Mouse (Mus musculus): ENCODE results near the gene Gm10964. TPM values are rescaled to one million over a fixed set of nuclear protein-coding genes. Genes with fewer than 3 reads are reported as not detected.

Gm10964 gene
- not detected in 2 replicates for total RNA-seq (2021)
- long read RNA-seq, partial matches to known transcripts = 0 of 1 reads
- long read RNA-seq, other reads (novel, unspliced or antisense) = 1 of 1 reads

DNA sequence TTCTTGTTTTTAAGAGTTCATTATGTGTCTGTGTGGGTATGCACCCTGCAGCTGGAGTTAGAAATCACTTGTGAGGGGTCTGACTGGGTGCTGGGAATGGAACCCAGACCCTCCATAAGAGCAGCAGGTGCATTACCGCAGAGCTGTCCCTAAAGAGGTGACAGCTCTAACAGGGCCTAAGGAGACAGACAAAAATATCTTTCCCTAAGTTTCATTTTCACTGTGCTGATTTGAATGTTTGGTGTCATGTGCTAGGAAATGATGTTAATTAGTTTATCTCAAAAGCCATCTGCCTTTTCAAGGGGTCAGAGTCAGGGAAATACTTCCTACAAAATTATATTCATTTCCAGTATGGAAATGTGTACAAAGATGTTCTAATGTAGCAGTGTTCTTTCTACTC is at the start of gene Gm10964:
Gene Gm10964, plus strand, starts transcription at position 38 of the 400 bp plus-strand sequence.
- DNase-seq = no peak

DNA sequence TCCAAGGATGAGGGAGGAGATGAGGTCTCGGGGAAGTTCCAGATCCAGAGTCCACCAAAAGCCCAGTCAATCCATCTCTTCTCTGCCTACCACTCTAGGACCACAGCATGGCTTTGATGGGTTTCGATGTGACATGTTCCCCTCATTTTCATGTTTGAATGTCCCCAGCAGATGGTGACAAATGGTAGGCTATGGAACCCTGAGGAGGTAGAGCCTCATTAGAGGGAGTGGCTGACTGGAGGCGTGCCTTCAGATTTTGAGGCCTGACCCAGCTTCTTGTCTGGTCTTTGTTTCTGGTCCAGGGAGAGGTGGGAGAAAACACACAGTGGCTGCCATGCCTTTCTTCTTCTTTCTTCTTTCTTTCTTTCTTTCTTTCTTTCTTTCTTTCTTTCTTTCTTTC is 48.7 kb upstream of the Gm10964 start:
- DNase-seq = no peak

DNA sequence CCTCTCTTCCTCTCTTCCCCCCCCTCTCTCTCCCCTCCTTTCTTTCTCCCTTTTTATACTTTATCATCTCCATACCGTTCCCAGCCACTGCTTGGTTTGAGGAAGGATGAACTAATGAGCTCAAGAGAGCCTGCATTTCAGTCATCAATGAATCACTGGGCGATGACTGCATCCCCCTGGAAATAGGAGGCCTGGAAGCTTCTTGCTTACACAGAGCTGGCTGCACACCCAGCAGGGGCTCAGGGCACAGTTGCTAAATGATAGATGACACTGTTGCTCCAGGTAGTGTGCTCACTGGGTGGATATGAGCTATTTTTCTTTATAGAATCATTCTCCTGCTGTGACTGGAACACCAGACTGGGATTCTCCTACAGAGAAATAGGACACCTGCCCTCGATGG is 43.6 kb upstream of the Gm10964 start:
- DNase-seq = no peak

DNA sequence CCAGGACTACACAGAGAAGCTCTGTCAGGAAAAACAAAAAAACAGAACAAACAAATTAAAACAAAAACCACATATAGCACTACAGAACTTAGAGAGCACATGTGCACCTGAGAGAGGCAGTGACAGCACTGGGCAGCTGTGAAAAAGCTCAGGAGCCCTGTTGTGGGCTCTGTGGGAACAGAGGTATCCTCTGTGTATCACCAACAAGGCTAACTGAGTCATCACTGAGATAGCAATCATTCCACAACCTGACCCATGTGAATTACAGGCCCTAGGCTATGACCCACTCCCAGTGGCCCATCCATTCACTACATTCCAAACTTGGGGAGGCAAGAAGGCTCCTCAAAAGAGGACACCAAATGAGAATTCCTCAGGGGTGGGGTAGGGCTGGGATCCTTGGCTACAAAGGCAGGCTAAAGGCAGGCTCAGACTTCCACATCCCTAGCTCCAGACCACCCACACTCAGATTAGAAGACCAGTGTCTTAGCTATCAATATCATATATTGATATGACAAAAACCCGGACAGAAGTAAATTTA is 42.7 kb upstream of the Gm10964 start:
- no peak for DNase-seq

DNA sequence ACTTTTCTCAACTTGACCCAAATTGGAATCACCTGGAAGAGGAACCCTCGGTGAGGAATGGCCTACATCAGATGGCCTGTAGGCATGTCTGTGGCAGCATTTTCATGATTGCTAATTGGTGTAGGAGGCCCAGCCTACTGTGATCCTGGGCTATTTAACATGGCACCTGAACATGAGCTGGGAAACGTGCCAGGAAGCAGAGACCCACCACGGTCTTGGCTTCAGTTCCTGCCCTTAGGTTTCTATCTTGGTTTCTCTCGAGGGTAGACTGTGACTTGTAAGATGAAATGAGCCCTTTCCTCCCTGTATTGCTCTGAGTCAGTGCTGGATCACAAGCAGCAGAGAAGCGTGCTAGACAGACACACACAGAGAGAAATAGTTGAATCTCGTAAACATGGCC is 34.5 kb upstream of the Gm10964 start:
- no peak for DNase-seq

DNA sequence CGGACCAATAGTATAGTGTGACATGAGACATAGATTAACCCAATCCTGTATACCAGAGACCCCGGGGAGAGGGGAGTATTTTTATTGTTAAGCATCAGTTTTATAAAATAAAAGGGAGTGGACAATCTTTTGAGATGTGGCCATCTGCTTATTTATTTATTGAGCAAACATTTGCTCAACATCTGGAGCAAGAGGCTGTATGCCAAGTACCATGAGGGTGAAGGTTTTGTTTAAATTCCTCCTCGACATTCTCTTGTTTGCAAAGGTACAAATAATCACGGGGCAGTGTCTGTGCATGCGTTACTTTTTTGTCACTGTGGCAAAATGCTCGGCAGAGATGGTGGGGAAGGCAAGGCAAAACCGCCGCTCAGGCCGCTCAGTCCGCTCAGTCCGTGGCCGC is 33.7 kb upstream of the Gm10964 start:
- DNase-seq = no peak

DNA sequence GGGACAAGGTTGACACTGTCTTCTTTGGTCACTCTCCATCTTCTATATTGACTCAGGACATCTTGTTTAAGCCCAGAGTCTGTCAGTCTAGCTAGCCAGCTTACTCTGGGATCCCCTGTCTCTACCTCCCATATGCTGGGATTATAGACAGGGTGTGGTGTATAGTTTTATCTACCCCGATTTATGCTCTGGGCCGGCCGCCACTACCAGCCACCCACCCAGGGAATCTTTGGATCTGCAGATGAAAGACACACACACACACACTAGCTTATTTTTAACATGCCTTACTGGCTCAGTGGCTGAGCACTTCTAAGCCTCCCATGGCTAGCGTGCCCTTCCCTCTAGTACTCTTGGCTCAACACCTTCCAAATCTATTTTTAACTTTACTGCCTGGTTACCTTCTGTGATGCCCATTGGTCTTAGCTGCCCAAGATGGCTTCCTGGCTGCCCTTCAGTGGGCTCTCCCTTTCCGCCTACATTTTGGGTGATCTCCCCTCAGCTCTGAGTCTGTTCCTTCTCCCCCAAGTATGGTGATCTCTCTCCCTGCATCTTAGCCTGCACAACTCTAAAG is 29.6 kb upstream of the Gm10964 start:
- no peak for DNase-seq

DNA sequence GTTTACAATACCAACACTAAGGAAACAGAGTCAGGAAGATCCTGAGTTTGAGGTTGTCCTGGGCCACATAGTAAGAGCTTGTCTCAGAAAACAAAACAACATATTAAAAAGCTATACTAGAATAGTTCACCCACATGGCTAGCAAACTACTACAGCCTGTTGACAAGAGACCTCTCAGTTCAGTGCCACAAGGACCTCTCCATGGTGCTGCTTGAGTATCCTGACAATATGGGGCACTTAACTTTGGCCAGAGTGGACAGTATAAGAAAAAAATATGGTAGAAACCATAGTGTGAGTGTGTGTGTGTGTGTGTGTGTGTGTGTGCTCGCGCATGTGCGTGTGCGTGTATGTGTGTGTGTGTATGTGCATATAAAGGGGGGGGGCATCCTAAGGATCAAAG is 27.0 kb upstream of the Gm10964 start:
- no peak for DNase-seq

DNA sequence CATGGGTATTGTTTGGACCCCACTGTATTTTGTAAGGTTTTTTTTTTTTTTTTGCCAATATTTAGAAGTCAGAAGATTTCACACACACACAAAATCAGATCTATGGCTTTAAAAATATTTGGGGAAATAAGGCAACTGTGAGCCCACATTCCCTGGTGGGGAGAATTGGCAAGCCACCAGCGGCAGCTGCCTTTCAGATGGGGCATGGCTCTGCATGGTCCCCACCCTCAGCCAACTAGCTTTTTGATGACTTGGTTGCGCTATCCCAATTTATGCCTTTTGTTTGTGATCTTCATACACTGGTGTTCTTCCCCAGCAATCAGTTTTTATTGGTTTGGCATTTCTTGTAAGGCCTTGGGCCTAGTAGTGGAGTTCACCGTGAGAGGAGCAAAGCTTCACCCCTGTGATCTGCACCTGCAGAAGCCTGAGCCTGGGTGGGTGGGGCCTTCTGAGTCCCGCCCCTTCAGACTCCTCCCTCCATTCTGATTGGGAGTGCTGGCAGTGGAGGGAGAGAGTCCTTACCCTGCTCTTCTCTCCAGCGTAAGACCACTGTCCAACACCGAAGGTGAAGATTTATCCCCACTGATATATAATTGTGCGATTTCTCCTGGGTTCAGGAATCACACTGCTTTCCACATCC is 24.8 kb upstream of the Gm10964 start:
- no peak for DNase-seq

DNA sequence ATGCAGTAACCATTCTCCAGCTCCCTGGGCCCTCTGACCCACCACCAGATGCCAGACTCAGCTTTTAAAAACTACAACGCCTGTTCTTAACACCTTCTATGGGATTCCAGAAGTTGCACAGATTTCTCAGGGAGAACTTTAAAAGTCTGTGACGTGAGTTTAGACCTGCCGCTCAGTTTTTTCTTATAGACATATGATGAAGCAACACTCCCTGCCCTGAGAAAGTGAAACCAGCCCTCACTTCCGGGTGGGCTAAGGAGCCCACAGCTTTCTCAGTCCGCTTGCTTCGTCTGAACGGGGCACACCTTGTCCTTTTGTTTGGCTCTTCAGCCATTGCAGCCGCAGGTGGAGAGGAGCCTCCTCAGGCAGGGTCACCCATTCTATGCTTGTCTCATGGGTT is 24.2 kb upstream of the Gm10964 start:
- DNase-seq = no peak

DNA sequence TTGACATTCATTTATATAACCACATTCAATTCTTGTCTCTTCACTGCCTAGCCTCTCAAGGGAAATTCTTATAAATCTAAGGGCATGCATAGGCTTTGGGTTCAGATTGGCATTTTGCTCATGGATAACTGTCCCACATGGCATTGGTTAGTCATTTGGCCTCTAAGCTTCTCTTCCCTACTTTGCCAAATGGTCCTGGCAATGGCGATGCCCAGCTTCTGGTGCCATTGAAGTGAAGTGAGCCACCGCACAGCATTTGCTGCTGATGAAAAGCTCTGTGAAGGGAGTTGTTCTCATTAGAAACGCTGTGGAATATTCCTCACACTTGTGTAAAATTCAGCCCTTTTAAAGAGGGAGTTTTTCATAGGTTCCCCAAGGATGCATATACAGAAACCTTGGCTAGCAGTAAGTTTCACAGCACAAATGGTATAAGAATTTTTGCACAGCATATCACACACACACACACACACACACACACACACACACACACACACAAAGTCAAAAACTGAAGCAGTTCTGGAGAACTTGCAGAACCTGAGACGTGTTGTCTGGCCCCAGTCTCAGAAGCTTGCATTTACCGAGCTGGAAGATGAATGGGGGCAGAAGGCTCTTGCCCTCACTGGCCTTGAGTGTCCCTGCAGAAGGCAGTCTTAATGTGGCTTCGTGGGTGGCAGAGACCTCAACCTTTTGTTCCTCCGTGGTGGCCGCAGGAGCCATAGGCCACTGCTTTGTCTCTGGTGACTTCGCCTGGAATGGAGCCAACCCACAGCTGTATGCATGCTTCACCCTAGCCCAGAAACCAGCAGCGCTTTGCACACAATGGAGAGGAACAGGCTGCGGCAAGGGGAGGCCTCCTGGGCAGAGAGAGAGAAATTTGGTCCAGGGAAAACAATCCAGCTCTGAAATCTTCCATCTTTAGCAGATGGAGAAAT is 23.1 kb upstream of the Gm10964 start:
- peak; percentile 42 for DNase-seq

DNA sequence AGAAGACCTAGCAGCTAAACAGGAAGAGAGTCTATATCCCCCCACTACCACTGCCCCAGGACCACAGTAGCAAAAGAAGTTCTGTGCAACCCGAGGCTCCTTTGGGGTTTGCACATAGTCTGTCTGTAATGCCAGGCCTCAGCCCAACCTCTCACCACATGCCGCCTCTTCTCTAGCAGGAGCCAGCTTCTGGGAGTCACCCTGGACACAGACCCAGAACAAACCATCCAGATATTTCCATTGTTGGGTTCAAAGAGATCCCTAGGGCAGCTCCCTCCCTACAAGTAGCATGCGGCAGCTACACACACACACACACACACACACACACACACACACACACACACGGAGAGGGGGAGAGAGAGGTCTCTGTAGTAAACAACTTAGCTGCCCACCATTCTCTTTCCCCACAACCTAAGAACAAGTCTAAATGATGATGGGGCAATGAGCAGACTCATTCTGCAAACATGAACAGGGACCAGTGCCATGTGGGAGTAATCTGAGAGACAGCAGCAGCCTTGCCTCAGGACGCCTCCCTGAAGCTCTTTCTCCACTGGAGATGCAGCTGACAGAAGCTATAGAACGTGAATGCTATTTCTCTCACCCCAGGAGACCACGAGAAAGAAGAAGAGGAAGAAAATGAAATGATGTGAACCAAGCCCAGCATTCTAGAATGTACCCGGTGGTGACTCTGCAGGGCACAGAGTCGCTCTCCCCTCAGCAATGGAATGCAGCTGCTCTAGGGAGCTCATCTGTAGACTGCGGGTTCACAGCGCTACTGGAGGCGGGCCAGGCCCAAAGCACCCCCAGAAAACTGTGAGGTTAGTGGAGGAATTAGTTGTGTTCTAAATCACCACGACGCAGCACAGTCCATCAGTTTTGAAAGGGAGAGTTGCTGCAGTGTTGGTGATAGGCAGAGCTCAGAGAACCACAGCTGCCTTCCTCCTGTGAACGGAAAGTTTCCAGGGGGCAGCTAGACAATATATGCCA is 22.1 kb upstream of the Gm10964 start:
- no peak for DNase-seq

DNA sequence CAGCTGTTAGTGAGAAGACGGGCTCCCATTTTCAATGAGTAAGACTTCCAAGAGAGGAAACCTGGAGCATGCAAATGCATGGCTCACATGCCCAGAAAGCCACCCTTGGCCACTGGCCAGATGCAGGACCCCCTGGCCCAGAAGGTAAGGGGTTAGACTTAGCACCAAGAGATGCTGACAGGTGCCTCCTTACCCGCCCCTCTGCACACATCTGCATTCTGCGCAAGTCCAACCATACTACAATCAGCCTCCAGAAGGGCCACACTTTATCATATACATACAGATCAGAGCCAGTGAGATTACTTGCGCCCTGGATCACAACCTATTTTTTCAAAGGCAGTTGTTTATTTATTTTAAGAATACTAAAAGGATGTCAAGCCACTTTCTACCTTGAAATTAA is 20.4 kb upstream of the Gm10964 start:
- DNase-seq = no peak

DNA sequence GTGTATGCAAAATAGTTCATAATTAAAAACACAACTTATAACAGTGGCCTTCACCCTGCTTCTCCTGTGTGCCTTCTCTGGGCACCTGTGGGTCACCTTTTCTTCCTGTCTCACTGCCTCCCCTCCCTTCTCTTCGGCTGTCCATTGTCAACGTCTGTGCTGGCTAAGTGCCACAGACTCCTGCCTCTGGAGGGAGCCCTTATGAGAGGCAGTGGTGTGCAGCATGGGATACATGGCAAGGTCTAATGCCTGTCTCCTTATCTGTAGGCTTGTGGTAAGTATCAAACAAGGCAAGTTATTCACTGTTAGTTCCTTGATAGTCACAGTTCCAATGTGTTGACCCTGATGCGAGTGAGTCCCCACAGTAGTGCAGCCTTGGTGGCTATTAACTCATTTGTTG is 15.0 kb upstream of the Gm10964 start:
- DNase-seq = no peak

DNA sequence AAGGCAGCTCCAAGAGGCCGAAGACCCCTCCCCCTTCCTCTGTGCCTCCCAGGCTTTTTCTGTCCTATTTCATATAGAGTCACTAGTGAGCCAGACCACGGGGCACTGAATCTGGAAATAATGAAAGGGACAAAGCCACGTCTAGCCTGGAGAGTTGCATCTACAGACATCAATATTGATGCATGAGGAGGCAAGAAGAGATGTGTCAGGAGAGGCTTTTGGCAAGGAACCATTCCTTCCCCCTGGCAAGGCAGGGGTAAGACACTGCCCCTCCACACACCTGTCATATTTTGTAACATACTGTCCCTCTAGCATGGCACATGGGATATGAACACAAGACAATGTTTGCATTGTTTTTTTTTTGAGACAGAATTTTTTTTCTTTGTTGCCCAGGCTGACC is 12.5 kb upstream of the Gm10964 start:
- no peak for DNase-seq

DNA sequence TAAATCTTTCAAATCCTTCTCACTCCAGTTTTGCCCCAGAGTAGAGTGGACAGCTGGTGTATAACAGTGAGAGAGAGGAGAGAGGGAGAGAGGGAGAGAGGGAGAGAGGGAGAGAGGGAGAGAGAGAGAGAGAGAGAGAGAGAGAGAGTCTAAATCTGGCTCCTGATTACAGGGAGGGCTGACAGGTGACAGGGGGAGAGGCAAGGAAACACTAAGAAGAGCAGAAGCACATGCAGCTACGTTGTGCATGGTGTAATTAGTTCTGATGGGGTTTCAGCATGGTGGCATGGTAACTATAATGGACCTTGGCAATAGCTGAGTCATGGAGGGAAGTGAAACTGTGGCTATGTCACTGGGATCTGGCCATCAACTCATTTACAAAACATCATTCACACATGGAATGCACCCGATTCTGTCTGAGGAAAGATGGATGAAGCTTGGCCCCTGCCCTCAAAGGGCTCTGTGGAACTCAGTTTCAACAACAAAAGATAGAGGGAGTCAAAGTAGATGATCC is 11.3 kb upstream of the Gm10964 start:
- no peak for DNase-seq

DNA sequence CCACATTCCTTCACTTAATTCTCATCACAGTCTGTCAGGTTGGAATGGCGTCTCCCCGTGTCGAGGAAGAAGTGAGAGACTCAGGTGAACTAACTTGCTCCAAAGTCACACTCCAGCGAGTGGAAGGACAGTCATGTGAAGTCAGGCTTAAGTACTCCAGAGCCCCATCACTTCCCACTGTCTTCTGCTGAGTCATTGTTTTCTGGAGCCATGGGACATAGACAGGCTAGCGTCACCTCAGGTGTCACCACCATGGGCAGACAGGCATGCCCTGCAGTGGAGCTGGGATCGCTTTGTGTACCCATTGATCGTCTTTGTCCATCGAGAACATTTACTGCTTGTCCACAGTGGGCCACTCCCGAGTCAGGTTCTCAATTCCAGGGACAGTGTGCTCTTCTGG is 9.3 kb upstream of the Gm10964 start:
- no peak for DNase-seq

DNA sequence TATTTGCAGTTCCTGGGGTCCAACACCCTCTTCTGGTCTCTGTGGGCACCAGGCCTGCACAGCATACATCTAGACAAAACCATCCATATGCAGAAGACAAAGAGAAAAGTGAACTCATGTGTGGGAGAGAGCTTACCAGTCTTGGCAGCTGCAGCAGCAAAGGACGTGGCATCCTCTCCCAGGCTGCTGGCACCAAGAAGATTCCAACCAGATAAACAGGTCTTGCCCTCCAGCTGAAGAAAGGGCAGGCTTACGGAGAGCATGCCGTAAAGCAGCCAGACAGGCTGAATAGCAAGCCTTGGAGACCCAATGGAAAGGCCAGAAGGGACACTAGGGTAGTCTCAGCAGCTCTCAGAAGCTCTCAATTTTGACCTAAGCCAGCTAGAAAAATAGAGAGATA is 7.0 kb upstream of the Gm10964 start:
- no peak for DNase-seq

DNA sequence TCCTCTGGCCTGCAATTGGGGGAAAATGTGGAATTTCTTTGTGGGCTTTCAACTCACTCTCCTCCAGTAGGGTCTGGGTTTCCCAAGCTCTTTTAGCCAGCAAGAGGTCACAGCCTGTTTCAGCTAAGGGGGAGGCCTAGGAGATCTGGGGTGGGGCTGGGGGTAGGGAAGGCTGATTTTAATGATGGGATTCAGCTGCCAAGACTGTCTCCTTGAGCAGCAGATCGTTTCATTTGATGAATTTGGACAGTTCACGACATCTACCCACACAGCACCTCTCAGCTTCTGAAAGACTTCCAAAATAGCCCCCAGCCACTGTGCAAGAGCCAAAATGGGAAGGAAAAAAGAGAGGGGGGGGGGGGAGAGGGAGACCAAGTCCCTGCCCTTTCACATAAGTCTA is 6.0 kb upstream of the Gm10964 start:
- no peak for DNase-seq

DNA sequence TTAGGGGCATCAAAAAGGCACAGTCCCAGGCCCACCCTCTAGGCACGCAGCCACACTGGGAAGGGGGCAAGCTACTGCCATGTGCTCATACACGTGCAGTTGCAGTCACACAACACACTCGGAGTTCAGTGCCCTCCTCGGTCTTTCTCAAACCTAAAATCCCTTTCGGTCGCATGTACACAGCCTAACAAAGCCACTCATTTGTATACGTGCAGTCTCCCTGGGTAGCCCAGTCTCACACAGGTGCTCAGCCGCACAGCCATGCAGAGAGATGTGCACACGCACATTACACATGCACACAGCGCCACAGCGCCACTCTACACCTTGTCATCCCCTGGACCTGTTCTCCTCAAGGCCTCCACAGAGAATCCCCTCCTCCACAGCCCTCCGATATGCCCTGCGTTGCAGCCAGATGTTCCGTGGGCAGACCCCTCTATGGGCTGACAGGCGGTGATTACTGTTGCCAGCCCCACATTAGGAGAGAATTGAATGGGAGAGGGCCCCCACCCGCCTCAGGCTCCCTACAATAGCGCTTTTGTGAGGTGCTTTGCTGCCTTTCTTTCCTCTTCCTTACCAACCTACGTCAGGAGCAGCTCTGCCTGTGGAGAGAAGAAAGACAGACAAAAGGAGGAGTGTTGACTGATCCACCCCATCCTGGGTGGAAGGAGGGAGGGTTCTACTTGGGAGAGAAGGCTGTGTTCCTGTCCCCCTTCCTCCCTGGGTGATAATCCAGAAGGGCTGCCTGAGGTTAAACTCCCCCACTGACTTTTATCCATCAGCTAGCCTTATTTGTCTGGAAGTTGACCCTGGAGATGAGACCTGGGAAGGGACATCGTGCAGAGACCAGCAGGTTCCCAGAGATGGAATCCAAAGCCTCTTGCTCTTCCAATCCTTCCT is 5.1 kb upstream of the Gm10964 start:
- no peak for DNase-seq
